Comparison of ENCODE assay signal across 7 mouse cellular contexts in genomic region chr10:20073236-20073893, GRCm38 (mm10).
DNase-seq lines count a peak whose midpoint lies in the region; ATAC-seq and TF ChIP-seq lines count a peak whose summit lies in the region.

No protein-coding gene starts in this region.

- H3K9me3 ChIP-seq in limb, embryonic 10.5 days (replicated peaks), result no peaks in the 10 kb centered on the region
- H3K9me3 ChIP-seq in midbrain, embryonic 14.5 days (ENCODE audit: control insufficient read depth, low read length), result no peaks in the 10 kb centered on the region

- peak; percentile 66 for ATAC-seq in midbrain, embryonic 14.5 days (ENCODE audit: low FRiP score, low TSS enrichment)

- H3K9ac ChIP-seq in midbrain, embryonic 14.5 days (replicated peaks; ENCODE audit: low read length), result no peak overlapping the region

- peaks cover 27% of the 10 kb centered on the region; the same call in 1 of the 2 replicates for H3K4me1 ChIP-seq in kidney, adult 2 months (ENCODE audit: control insufficient read depth, insufficient read depth, low read length)
- no peaks in the 10 kb centered on the region for H3K4me1 ChIP-seq in limb, embryonic 10.5 days
- H3K4me1 ChIP-seq in midbrain, embryonic 14.5 days (ENCODE audit: control insufficient read depth, insufficient read depth, low read length), result no peaks in the 10 kb centered on the region

- H3K4me2 ChIP-seq in midbrain, embryonic 14.5 days (ENCODE audit: low read length), result no peak overlapping the region

- intact Hi-C loops in gastrocnemius, postnatal 36 days (cut with DNase I), result loop anchor here (2.0 to 5.0 kb wide), 2 partner anchors 139 to 166 kb away; partner anchors contain the start of genes Map3k5 and Pex7

- peak; percentile 96 for TF ChIP-seq CTCF in kidney, adult 2 months (conservative IDR thresholded peaks at IDR 0.05; ENCODE audit: insufficient read depth, insufficient read length, low read depth, low read length)

- 63% methylated on average over 7 of the region's 7 CpGs for WGBS in kidney, adult 2 months
- 68% methylated on average over 7 of the region's 7 CpGs for WGBS in limb, embryonic 10.5 days
- 70% methylated on average over 7 of the region's 7 CpGs for WGBS in midbrain, embryonic 14.5 days

- no peak for TF ChIP-seq POLR2A in kidney, adult 2 months (IDR thresholded peaks at IDR 0.05; ENCODE audit: low read depth, low read length)

- DNase-seq in adrenal gland, adult 18-20 months (ENCODE audit: low spot score in 2 of 2), result peak; percentile 74 to 77
- peak; percentile 86 for DNase-seq in embryo, embryonic 10 days (ENCODE audit: low spot score)
- DNase-seq in gastrocnemius, postnatal 36 days, result peak; percentile 56 to 67
- DNase-seq in kidney, adult 2 months, result peak; percentile 88
- peak; percentile 78 for DNase-seq in limb, embryonic 10.5 days (ENCODE audit: low spot score)
- peak; percentile 76 for DNase-seq in midbrain, embryonic 14.5 days
- peak; percentile 66 to 84 for DNase-seq in spleen, adult 18-20 months

- no peaks in the 10 kb centered on the region for H3K36me3 ChIP-seq in kidney, adult 2 months (ENCODE audit: control insufficient read depth, insufficient read depth, low read length)
- no peaks in the 10 kb centered on the region for H3K36me3 ChIP-seq in limb, embryonic 10.5 days
- H3K36me3 ChIP-seq in midbrain, embryonic 14.5 days (ENCODE audit: control insufficient read depth, insufficient read depth, low read length), result no peaks in the 10 kb centered on the region

- H3K4me3 ChIP-seq in kidney, adult 2 months (ENCODE audit: insufficient read depth, low read depth, low read length), result no peak overlapping the region
- no peak overlapping the region for H3K4me3 ChIP-seq in limb, embryonic 10.5 days
- H3K4me3 ChIP-seq in midbrain, embryonic 14.5 days (replicated peaks; ENCODE audit: low read depth, low read length), result no peak overlapping the region

- no peak overlapping the region for H3K27ac ChIP-seq in kidney, adult 2 months (ENCODE audit: insufficient read depth, low read depth, low read length)
- no peak overlapping the region for H3K27ac ChIP-seq in limb, embryonic 10.5 days
- H3K27ac ChIP-seq in midbrain, embryonic 14.5 days (replicated peaks; ENCODE audit: low read depth, low read length), result no peak overlapping the region

- H3K27me3 ChIP-seq in kidney, adult 2 months (replicated peaks; ENCODE audit: control insufficient read depth, insufficient read depth, low read length), result no peaks in the 10 kb centered on the region
- no peaks in the 10 kb centered on the region for H3K27me3 ChIP-seq in limb, embryonic 10.5 days (ENCODE audit: low read depth, poor library complexity, severe bottlenecking)
- H3K27me3 ChIP-seq in midbrain, embryonic 14.5 days (ENCODE audit: control insufficient read depth, insufficient read depth, low read length), result no peaks in the 10 kb centered on the region
